Comparison of ENCODE assay signal across 7 mouse cellular contexts in genomic region chr12:15813133-15813818, GRCm38 (mm10). TPM values are rescaled to one million over a fixed set of nuclear protein-coding genes. Genes with fewer than 3 reads are reported as not detected.
A peak's percentile ranks its signal among the peaks of the same experiment; 100 is the strongest.
DNase-seq lines count a peak whose midpoint lies in the region; ATAC-seq and TF ChIP-seq lines count a peak whose summit lies in the region.

No protein-coding gene starts in this region.

- no peak for TF ChIP-seq EP300 in stomach, postnatal 0 days (optimal IDR thresholded peaks at IDR 0.05)

- H3K4me2 ChIP-seq in heart, embryonic 14.5 days (ENCODE audit: low read length), result peak overlapping the region; percentile 80
- H3K4me2 ChIP-seq in kidney, postnatal 0 days (ENCODE audit: low read length), result peak overlapping the region; percentile 60
- peak overlapping the region; percentile 90 for H3K4me2 ChIP-seq in stomach, postnatal 0 days (replicated peaks; ENCODE audit: low read depth)

- H3K9ac ChIP-seq in heart, embryonic 14.5 days (ENCODE audit: low read length), result peak overlapping the region; percentile 88
- H3K9ac ChIP-seq in kidney, postnatal 0 days (ENCODE audit: low read depth, low read length), result peak overlapping the region; percentile 91
- no peak overlapping the region for H3K9ac ChIP-seq in stomach, postnatal 0 days (ENCODE audit: low read length)

- H3K4me3 ChIP-seq in heart, embryonic 14.5 days (ENCODE audit: control insufficient read depth in 1 of 2, insufficient read depth in 1 of 2, low read depth in 1 of 2, low read length in 2 of 2), result peak overlapping the region; percentile 59 to 77
- H3K4me3 ChIP-seq in kidney, postnatal 0 days (replicated peaks; ENCODE audit: low read depth, low read length), result peak overlapping the region; percentile 81
- peak overlapping the region; percentile 83 for H3K4me3 ChIP-seq in midbrain, embryonic 10.5 days
- H3K4me3 ChIP-seq in stomach, postnatal 0 days (ENCODE audit: low read depth, low read length), result peak overlapping the region; percentile 76

- H3K9me3 ChIP-seq in heart, embryonic 14.5 days (ENCODE audit: control insufficient read depth, low read length), result no peaks in the 10 kb centered on the region
- no peaks in the 10 kb centered on the region for H3K9me3 ChIP-seq in kidney, postnatal 0 days (replicated peaks; ENCODE audit: low read length)
- no peaks in the 10 kb centered on the region for H3K9me3 ChIP-seq in midbrain, embryonic 10.5 days (replicated peaks)
- no peaks in the 10 kb centered on the region for H3K9me3 ChIP-seq in stomach, postnatal 0 days (ENCODE audit: control insufficient read depth, low read length)

- ATAC-seq in heart, embryonic 14.5 days (ENCODE audit: insufficient number of reproducible peaks, insufficient read depth, low FRiP score, low read depth), result no peak
- no peak for ATAC-seq in kidney, postnatal 0 days (replicated peaks; ENCODE audit: low FRiP score, low read depth)
- ATAC-seq in stomach, postnatal 0 days (ENCODE audit: low FRiP score, low TSS enrichment), result no peak

- TF ChIP-seq CTCF in kidney, postnatal 0 days (IDR thresholded peaks at IDR 0.05; ENCODE audit: low read depth), result no peak
- TF ChIP-seq CTCF in stomach, postnatal 0 days (IDR thresholded peaks at IDR 0.05; ENCODE audit: low read depth), result no peak

- DNase-seq in MN1 (ENCODE audit: low spot score), result peak; percentile 48
- DNase-seq in embryo, embryonic 10 days (ENCODE audit: low spot score), result peak; percentile 15
- DNase-seq in kidney, postnatal 0 days (ENCODE audit: low spot score), result peak; percentile 71
- DNase-seq in midbrain, embryonic 10.5 days (ENCODE audit: low spot score), result no peak
- no peak for DNase-seq in stomach, postnatal 0 days (ENCODE audit: low spot score)
- no peak for DNase-seq in testis, postnatal 10 days (ENCODE audit: low spot score)

- peak overlapping the region; percentile 86 to 98 for H3K27ac ChIP-seq in heart, embryonic 14.5 days (replicated peaks in 1 of 2; ENCODE audit: control insufficient read depth in 1 of 2, insufficient read depth in 1 of 2, low read depth in 2 of 2, low read length in 2 of 2)
- H3K27ac ChIP-seq in kidney, postnatal 0 days, result peak overlapping the region; percentile 92
- peak overlapping the region; percentile 97 for H3K27ac ChIP-seq in midbrain, embryonic 10.5 days (replicated peaks)
- no peak overlapping the region for H3K27ac ChIP-seq in stomach, postnatal 0 days (replicated peaks)

- peaks cover 17 to 44% of the 10 kb centered on the region in 2 experiments for H3K4me1 ChIP-seq in heart, embryonic 14.5 days (ENCODE audit: control insufficient read depth in 2 of 2, insufficient read depth in 2 of 2, low read length in 2 of 2)
- peaks cover 10% of the 10 kb centered on the region; the same call in 1 of the 2 replicates for H3K4me1 ChIP-seq in kidney, postnatal 0 days (replicated peaks; ENCODE audit: insufficient read depth, low read length)
- peaks cover 57% of the 10 kb centered on the region for H3K4me1 ChIP-seq in midbrain, embryonic 10.5 days
- H3K4me1 ChIP-seq in stomach, postnatal 0 days (replicated peaks; ENCODE audit: control insufficient read depth, insufficient read depth), result no peaks in the 10 kb centered on the region

- 11% methylated on average over 12 of the region's 12 CpGs for WGBS in heart, embryonic 14.5 days
- WGBS in kidney, postnatal 0 days, result 14% methylated on average over 12 of the region's 12 CpGs
- WGBS in midbrain, embryonic 10.5 days, result 28% methylated on average over 12 of the region's 12 CpGs
- 40% methylated on average over 12 of the region's 12 CpGs for WGBS in stomach, postnatal 0 days

- peaks cover 23% of the 10 kb centered on the region for H3K36me3 ChIP-seq in heart, embryonic 14.5 days (ENCODE audit: control insufficient read depth, insufficient read depth, low read length)
- H3K36me3 ChIP-seq in kidney, postnatal 0 days (ENCODE audit: insufficient read depth, low read length), result peaks cover 8% of the 10 kb centered on the region; the same call in 1 of the 2 replicates
- peaks cover 18% of the 10 kb centered on the region for H3K36me3 ChIP-seq in midbrain, embryonic 10.5 days
- no peaks in the 10 kb centered on the region for H3K36me3 ChIP-seq in stomach, postnatal 0 days (ENCODE audit: control insufficient read depth, insufficient read depth, low read length)

- H3K27me3 ChIP-seq in heart, embryonic 14.5 days (ENCODE audit: control insufficient read depth, insufficient read depth, low read length), result no peaks in the 10 kb centered on the region
- no peaks in the 10 kb centered on the region for H3K27me3 ChIP-seq in kidney, postnatal 0 days (ENCODE audit: insufficient read depth, low read length)
- no peaks in the 10 kb centered on the region for H3K27me3 ChIP-seq in midbrain, embryonic 10.5 days (ENCODE audit: low read depth, poor library complexity, severe bottlenecking)
- H3K27me3 ChIP-seq in stomach, postnatal 0 days (ENCODE audit: control insufficient read depth, insufficient read depth, low read length), result no peaks in the 10 kb centered on the region

RNA-seq across cellular contexts. Expression of gene Trib2, which starts 3.4 kb away (rescaled TPM):
- polyA plus RNA-seq in heart, embryonic 14.5 days (2014; fragmentation: Nextera tagmentation; extraction: Ambion mirVana), result 55.5 and 62.3 TPM in 2 replicates
- 51.4 and 53.0 TPM in 2 replicates for polyA plus RNA-seq in kidney, postnatal 0 days (2015; fragmentation: Nextera tagmentation; extraction: Ambion mirVana)
- 46.5 and 59.2 TPM in 2 replicates for polyA plus RNA-seq in midbrain, embryonic 10.5 days (2016; fragmentation: Nextera tagmentation; extraction: Ambion mirVana)
- 9.2 and 9.9 TPM in 2 replicates for polyA plus RNA-seq in stomach, postnatal 0 days (2015; fragmentation: Nextera tagmentation; extraction: Ambion mirVana)

Comparison
In these comparisons a context has a peak if more than half of its experiments do, and no peak if none do; other contexts are left out.
1. DNase-seq: peak in MN1 (single experiment), embryo, embryonic 10 days (single experiment) and kidney, postnatal 0 days (single experiment); none in midbrain, embryonic 10.5 days (single experiment), stomach, postnatal 0 days (single experiment) and testis, postnatal 10 days (single experiment).
2. Peak in every context shown above with its lines, with median percentiles within 50 percentile points of each other: H3K4me2 ChIP-seq and H3K4me3 ChIP-seq.